Mouse (Mus musculus) liver, postnatal 0 days (tissue): ENCODE results near the gene Rnase11.

Source experiments
- CTCF ChIP-seq: sonication (generic); IDR thresholded peaks from 2 replicates; pipeline ENCODE4 v1.5.1; 2016; ENCODE audit warnings: antibody characterized with exemption, low read depth
- EP300 ChIP-seq: IDR thresholded peaks from 2 replicates; pipeline ENCODE4 v1.6.1; 2016; ENCODE audit warnings: antibody characterized with exemption, low read depth, mild to moderate bottlenecking

DNA sequence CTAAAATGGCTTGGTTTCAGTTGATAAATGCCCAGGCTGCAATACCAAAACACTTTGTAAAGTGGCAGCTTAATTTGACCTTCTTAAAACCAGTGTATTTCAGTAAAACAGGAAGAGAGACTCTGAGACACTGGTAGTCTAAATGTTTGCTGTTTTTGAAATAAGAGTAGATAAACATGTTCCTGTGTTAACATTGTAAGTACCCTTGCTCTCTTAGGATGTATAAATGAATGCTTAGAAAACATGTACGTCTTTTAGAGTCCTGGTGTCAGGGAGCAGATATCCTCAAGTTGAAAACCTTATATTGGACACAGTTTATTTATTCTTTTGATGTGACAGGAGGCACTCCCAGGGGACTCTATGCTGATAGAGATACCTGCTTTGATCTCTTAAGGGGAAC is 14.8 kb downstream of the Rnase11 start:
- TF ChIP-seq CTCF (no peak), EP300 (no peak)
